Mouse (Mus musculus) layer of hippocampus, adult 11-12 months (tissue): ENCODE measurements around the gene Tbc1d10c.

Experiments used
- DNase-seq: peaks from one replicate; pipeline ENCODE4 v3.0.0; 2022; ENCODE audit warnings: low spot score

Gene Tbc1d10c

DNA sequence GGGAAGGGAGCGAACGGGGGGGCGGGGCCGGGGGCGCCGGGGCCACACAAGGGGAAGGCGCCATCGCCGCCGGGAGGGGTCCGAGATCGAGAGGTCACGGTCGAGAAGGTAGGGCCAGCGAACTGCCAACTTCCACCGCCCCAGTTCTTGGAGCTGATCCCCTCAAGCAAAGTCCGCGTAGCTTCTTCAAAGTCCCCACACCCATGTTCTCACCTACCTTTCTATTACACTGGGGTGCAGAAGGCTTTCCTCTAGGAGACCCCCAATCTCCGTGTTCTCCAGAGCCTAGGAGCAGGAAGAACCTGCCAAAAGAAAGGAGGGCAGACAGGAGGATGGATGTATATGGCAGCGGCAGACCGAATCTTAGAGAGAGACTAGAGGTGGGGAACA lies 24.4 kb upstream of the Tbc1d10c start:
- no peak for DNase-seq

- DNase-seq = no peak
Measured at GRCm38 (mm10) chr19:4214771-4215450, 23.8 kb upstream of the Tbc1d10c start.

- no peak for DNase-seq
Measured at GRCm38 (mm10) chr19:4214071-4214770, 23.1 kb upstream of the Tbc1d10c start, which contains the start of the genes Clcf1 and AC109138.7. Gene Clcf1 (plus strand): TSS chr19:4214238. Gene AC109138.7 (plus strand): TSS chr19:4214357.

DNA sequence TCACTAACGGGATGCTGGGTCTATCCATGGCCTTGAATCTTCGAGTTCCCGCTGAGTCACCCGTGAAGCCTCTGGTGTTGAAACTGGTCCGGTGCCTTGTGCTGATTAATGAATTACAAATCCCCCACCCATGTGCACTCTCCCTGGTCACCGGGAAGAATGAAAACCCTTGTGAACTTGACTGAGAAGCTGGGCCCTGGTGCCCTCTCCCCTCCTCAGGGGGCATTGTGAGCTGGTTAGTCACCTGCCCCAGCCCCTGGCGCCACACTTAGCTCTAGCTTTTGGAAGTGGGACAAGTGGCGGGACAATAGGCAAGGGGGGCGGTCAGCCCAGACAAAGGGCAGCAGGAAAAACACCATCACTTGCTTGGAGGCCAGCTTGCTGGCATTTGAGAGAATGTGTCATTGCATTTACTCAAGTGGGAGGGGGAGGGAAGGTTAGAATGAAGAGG lies 22.5 kb upstream of the Tbc1d10c start:
- DNase-seq = no peak

DNA sequence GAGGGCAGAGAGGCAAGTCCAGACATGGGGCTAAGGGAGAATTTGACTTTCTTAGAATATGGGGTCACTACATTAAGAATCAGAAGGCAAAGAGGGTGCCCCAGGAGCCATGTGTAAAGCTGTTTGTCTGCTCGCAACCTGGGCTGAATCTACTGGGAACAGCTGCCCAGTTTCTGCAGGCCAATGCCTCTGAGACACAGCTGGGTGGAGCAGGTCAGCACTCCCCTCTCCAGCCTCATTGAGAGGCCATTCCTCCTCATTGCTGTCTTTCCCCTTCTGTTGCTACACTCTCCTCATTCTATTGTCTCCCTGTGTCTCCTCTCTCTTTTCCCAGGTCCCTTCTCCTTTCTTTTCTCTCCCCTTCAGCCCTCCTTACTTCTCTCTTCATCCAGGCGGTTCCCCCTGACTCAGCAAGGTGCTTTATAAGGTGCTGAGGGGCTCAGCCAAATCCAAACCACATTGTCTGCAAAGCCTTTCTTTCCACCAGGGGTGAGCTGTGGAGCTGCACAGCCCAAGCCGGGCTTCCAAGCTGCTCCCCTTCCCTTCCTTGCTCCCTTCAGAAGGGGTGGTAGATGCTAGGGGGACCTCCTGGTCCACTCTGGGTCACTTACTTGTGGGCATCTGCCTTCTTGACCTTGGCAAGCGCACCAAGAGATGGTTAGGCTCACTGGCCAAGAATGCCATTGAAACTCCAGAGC lies 21.0 kb upstream of the Tbc1d10c start:
- DNase-seq = no peak

- no peak for DNase-seq
Measured at GRCm38 (mm10) chr19:4208563-4208962, 17.5 kb upstream of the Tbc1d10c start.

GRCm38 (mm10) chr19:4206971-4207370 lies 15.9 kb upstream of the Tbc1d10c start:
- peak; percentile 81 for DNase-seq

- DNase-seq = no peak
Measured at GRCm38 (mm10) chr19:4204889-4205288, 13.8 kb upstream of the Tbc1d10c start.

DNA sequence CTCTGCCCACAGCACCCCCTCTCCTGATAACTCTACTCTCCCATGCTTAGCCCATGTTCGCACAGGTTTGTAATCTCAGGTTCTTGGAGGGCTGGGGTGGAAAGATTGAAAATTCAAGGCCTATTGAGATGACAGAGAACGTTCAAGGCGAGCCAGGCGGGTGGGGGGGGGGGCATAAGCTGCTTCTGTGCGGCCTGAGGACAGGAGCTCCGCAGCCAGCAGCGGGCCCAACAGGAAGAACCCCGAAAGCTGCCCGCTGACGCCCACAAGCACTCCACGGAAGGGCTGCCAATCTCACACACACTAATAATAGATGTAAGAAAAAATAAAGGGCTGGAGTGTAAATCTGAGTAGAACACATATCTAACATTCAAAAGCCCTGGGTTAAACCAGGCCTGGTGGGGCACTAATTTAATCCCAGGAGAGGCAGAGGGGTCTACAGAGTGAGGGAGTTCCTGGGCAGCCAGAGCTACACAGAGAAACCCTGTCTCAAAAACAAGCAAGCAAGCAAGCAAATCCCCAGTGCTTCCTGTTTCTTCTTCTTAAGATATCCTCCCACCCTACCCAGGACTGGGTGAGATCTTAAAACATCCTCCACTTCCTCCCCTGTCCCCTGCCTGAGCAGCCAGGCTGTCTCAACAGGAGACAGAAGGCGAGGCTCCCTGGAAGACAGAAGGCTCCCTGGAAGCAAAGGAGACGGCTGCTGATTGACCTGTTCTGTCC lies 12.7 kb upstream of the Tbc1d10c start:
- no peak for DNase-seq

- DNase-seq = no peak
Measured at GRCm38 (mm10) chr19:4203148-4203547, 12.1 kb upstream of the Tbc1d10c start.

DNA sequence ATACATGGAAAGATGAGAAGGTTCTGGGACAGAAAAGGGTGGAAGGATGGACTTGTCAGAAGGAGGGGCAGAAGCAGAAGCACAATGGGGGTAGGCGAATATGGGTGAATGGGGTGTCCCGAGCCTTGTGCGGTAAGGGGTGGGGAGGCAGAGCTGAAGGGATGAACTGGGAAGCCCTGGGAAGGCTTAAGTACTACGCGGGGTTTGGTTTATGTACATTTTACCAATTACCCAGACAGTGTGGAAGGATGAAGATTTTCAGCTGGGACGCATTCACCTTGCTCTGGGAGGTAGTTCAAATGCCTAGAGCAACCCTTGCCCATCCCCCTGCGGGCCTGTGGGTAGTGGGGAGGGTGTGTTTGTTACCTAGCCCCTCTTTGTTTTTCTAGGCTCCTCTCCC lies 11.1 kb upstream of the Tbc1d10c start:
- DNase-seq = no peak

DNA sequence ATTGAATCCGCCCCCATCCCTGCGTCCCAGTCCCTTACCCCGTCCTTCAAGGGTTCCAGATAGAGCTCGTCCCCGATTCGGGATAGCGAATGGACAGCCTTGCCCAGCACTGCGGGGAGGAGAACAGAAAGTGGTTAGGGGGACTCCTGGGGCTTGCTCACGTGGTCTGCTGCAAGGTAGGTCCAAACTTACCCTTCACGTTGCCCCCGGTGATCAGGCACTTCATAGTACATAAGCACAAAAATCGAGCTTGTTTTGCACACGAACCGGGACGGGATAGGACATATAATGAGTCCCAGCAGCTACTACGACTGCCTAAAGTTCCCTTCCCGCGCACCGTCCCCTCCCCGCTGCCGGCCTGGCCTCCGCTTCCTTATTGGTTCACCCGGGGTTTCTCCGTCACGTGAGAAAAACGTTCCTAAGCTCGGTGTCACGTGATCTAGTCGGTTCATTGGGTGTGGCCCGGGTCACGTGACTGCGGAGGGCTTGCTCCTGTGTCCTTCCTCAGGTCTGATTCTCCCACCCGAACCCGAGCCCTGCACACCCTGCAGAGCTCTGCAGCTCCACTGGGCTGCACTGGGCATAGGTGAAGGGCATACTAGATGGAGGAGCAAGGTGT lies 10.3 kb upstream of the Tbc1d10c start, which contains the start of gene Rad9a:
Rad9a (minus strand) TSS at position 372 of the 619 bp plus-strand sequence.
- peak; percentile 98 for DNase-seq

- no peak for DNase-seq
Measured at GRCm38 (mm10) chr19:4197180-4197579, 6.1 kb upstream of the Tbc1d10c start.

DNA sequence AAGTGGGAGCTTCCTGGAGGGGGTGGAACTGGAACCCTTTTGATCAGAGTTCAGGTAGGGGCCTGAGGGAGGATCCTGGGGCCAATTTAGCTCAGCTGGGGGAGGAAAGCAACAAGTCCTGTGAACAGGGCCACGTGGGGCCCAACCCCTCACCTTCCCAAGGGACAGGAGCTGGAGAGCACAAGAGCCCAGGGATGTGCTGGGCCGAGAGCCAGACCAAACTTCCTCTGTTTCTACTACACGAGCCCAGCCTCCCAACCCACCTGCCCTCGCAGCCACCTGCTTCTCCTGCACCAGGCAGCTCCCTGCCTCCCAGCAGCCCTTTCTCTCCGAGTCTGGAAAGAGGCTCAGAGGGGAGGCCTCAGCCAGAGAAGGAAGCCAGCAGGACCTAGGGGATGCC lies 5.5 kb upstream of the Tbc1d10c start:
- no peak for DNase-seq

- DNase-seq = no peak
Measured at GRCm38 (mm10) chr19:4196048-4196447, 5.0 kb upstream of the Tbc1d10c start.

DNA sequence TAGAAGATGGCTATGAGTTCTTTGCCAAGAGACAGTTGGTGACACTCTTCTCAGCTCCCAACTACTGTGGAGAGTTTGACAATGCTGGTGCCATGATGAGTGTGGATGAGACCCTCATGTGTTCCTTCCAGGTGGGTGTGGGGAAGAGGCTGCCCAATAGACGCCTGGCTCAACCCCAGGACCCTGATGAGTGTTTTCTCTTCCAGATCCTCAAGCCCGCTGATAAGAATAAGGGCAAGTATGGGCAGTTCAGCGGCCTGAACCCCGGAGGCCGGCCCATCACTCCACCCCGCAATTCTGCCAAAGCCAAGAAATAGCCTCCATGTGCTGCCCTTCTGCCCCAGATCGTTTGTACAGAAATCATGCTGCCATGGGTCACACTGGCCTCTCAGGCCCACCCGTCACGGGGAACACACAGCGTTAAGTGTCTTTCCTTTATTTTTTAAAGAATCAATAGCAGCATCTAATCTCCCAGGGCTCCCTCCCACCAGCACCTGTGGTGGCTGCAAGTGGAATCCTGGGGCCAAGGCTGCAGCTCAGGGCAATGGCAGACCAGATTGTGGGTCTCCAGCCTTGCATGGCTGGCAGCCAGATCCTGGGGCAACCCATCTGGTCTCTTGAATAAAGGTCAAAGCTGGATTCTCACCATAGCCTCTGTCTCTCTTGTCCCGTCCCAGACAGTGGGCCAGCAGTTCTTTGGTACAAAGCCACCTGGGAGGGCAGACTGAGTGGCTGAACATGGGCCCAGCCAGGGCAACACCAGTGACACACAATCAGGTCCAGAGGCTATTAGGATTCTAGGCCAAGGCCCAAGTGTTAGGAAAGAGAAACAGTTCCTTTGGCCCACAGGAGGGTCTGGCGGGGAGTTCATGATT lies 3.9 kb upstream of the Tbc1d10c start:
- DNase-seq = no peak

DNA sequence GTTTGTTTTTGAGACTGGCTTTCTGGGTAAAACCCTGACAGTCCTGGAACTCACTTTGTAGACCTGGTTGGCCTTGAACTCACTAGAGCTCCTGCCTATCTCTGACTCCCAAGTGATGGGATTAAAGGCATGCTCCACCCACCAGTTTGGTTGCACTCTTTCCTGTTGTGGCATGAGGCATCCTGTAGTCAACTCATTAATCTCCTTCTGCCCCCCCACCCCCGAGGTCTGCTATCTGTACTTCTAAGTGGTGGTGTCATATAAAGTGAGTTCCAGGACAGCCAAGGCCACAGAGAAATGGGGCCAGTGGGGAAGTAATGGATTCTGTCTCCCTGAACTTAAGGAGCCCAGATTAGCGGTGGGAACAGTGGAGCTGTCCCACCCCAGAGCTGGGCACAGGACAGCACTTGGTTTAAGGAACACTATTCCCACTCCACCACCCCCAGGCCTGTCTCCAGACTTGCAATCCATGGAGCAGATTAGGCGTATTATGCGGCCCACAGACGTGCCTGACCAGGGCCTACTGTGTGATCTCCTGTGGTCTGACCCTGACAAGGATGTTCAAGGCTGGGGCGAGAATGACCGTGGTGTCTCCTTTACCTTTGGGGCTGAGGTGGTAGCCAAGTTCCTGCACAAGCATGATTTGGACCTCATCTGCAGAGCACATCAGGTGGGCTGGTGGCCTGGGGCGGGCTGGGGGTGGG lies 3.1 kb upstream of the Tbc1d10c start:
- no peak for DNase-seq

DNA sequence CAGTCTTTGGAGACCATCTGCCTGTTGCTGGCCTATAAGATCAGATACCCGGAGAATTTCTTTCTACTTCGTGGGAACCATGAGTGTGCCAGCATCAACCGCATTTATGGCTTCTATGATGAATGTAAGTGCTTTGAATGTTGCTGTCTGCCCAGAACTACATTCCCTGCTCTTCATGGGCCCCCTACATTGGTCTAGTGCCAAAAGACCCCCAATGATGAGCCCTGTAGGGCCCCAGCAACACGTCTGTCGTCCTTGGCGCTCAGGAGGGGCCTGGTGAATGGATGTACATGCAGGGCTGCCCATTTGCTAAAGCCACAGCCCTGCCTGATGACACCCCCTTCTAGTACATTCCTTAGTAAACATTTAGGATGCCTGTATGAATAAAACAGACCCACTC lies 2.0 kb upstream of the Tbc1d10c start:
- no peak for DNase-seq

GRCm38 (mm10) chr19:4192251-4192985 lies 1.3 kb upstream of the Tbc1d10c start:
- DNase-seq = no peak
